Mouse (Mus musculus) lung, postnatal 25 days (tissue): ENCODE results near the gene Ncoa3.

Experiments
- DNase-seq: peaks from one replicate; pipeline ENCODE4 v3.0.0; 2022; ENCODE audit warnings: low spot score

Gene Ncoa3

GRCm38 (mm10) chr2:166035725-166036124, 43.3 kb downstream of the Ncoa3 start:
- peak; percentile 82 for DNase-seq

GRCm38 (mm10) chr2:166039681-166040080, 47.2 kb downstream of the Ncoa3 start:
- DNase-seq = no peak

GRCm38 (mm10) chr2:166042542-166042941, 50.1 kb downstream of the Ncoa3 start:
- DNase-seq = no peak

- DNase-seq = no peak
These were observed 52.6 kb downstream of the Ncoa3 start for GRCm38 (mm10) chr2:166045006-166045405.

GRCm38 (mm10) chr2:166045549-166046501, 53.4 kb downstream of the Ncoa3 start:
- peak; percentile 18 for DNase-seq

GRCm38 (mm10) chr2:166047931-166048330, 55.5 kb downstream of the Ncoa3 start:
- DNase-seq = no peak

GRCm38 (mm10) chr2:166048852-166049251, 56.4 kb downstream of the Ncoa3 start:
- DNase-seq = no peak

GRCm38 (mm10) chr2:166051421-166051820, 59.0 kb downstream of the Ncoa3 start:
- DNase-seq = no peak

GRCm38 (mm10) chr2:166051966-166052365, 59.5 kb downstream of the Ncoa3 start:
- no peak for DNase-seq

GRCm38 (mm10) chr2:166054002-166054539, 61.6 kb downstream of the Ncoa3 start:
- DNase-seq = no peak

GRCm38 (mm10) chr2:166059684-166060423, 67.4 kb downstream of the Ncoa3 start:
- DNase-seq = no peak

- DNase-seq = no peak
These were observed 69.6 kb downstream of the Ncoa3 start for GRCm38 (mm10) chr2:166062008-166062407.

- no peak for DNase-seq
These were observed 70.0 kb downstream of the Ncoa3 start for GRCm38 (mm10) chr2:166062431-166062830.

GRCm38 (mm10) chr2:166066434-166066833, 74.0 kb downstream of the Ncoa3 start:
- no peak for DNase-seq

- no peak for DNase-seq
These were observed 75.8 kb downstream of the Ncoa3 start for GRCm38 (mm10) chr2:166068261-166068660.

- DNase-seq = no peak
These were observed 76.7 kb downstream of the Ncoa3 start for GRCm38 (mm10) chr2:166069164-166069563.

GRCm38 (mm10) chr2:166069738-166070137, 77.3 kb downstream of the Ncoa3 start:
- DNase-seq = no peak

GRCm38 (mm10) chr2:166071481-166071880, 79.0 kb downstream of the Ncoa3 start:
- no peak for DNase-seq

- DNase-seq = no peak
These were observed 79.5 kb downstream of the Ncoa3 start for GRCm38 (mm10) chr2:166071889-166072288.

- no peak for DNase-seq
These were observed 80.6 kb downstream of the Ncoa3 start for GRCm38 (mm10) chr2:166073082-166073481.

- no peak for DNase-seq
These were observed 81.9 kb downstream of the Ncoa3 start for GRCm38 (mm10) chr2:166074322-166074721.

GRCm38 (mm10) chr2:166077371-166077770, 84.9 kb downstream of the Ncoa3 start:
- no peak for DNase-seq

GRCm38 (mm10) chr2:166079231-166079630, 86.8 kb downstream of the Ncoa3 start:
- no peak for DNase-seq
